Mouse (Mus musculus) limb, embryonic 11.5 days (tissue): ENCODE measurements around the gene Fgfr2. TPM values are rescaled to one million over a fixed set of nuclear protein-coding genes. Genes with fewer than 3 reads are reported as not detected.

Experiments used
- ATAC-seq: fragments of 200-750 bp; cut with Nextera tagmentation; 2 replicates; pipeline ENCODE4 v1.8.0; 2017; ENCODE audit warnings: low read depth; ENCODE audit not compliant: insufficient number of reproducible peaks, low FRiP score, low TSS enrichment
- DNase-seq: peaks from one replicate; pipeline ENCODE4 v3.0.0-alpha.2; 2015; ENCODE audit warnings: low spot score
- H3K27ac ChIP-seq: fragments of 300-500 bp; sonication (generic); replicated peaks from 2 replicates; pipeline ENCODE4 v1.5.1; 2014; ENCODE audit warnings: low read depth, mild to moderate bottlenecking, low read length
- H3K27me3 ChIP-seq: fragments of 300-500 bp; sonication (generic); 2 replicates; pipeline ENCODE4 v1.6.1; 2014; ENCODE audit warnings: mild to moderate bottlenecking, low read length, mixed read lengths; ENCODE audit not compliant: control insufficient read depth, insufficient read depth
- H3K36me3 ChIP-seq: fragments of 300-500 bp; sonication (generic); 2 replicates; pipeline ENCODE4 v1.6.1; 2014; ENCODE audit warnings: mild to moderate bottlenecking, low read length, moderate library complexity, mixed read lengths; ENCODE audit not compliant: control insufficient read depth, insufficient read depth
- H3K4me1 ChIP-seq: fragments of 300-500 bp; sonication (generic); 2 replicates; pipeline ENCODE4 v1.6.1; 2014; ENCODE audit warnings: low read length, mixed read lengths; ENCODE audit not compliant: control insufficient read depth, insufficient read depth
- H3K4me2 ChIP-seq: fragments of 300-500 bp; sonication (generic); 2 replicates; pipeline ENCODE4 v1.6.1; 2014; ENCODE audit warnings: low read depth, mild to moderate bottlenecking, moderate library complexity; ENCODE audit not compliant: severe bottlenecking
- H3K4me3 ChIP-seq: fragments of 300-500 bp; sonication (generic); 2 replicates; pipeline ENCODE4 v1.5.1; 2014; ENCODE audit warnings: low read depth, low read length
- H3K9ac ChIP-seq: fragments of 300-500 bp; sonication (generic); 2 replicates; pipeline ENCODE4 v1.6.1; 2014; ENCODE audit warnings: mild to moderate bottlenecking, low read length
- H3K9me3 ChIP-seq: fragments of 300-500 bp; sonication (generic); 2 replicates; pipeline ENCODE4 v1.6.1; 2016; ENCODE audit warnings: low read length; ENCODE audit not compliant: control insufficient read depth
- WGBS: fragments of 180-500 bp; shearing (Covaris S2); extraction: QIAGEN DNeasy Blood & Tissue Kit; methylation state at CpG from one replicate; pipeline ENCODE4 v1.1.7; 2014; 5-methylcytosine and 5-hydroxymethylcytosine counted together
- polyA plus RNA-seq: library from polyadenylated mRNA; unstranded; fragments of >200 nt; fragmentation: Nextera tagmentation; extraction: Ambion mirVana; gene quantifications from 2 replicates; pipeline ENCODE4 v1.2.1, GENCODE M21; 2014

Gene Fgfr2
- polyA plus RNA-seq, 1 experiment from 2014 or later = 60.1 TPM

GRCm38 (mm10) chr7:130695669-130696338, 2427.3 kb downstream of the Fgfr2 start:
- ATAC-seq = no peak
- Histone ChIP-seq H3K27ac (no peak overlapping the region), H3K9ac (no peak overlapping the region), H3K36me3 (no peaks in the 10 kb centered on the region), H3K4me3 (no peak overlapping the region), H3K4me2 (no peak overlapping the region), H3K4me1 (peaks cover 13% of the 10 kb centered on the region), H3K9me3 (no peaks in the 10 kb centered on the region), H3K27me3 (no peaks in the 10 kb centered on the region)
- no peak for DNase-seq
- 81% methylated on average over 13 of the region's 13 CpGs for WGBS

- DNase-seq = peak; percentile 57
- no peak for ATAC-seq
- Histone ChIP-seq H3K27me3 (no peaks in the 10 kb centered on the region), H3K9me3 (no peaks in the 10 kb centered on the region), H3K4me1 (peaks cover 13% of the 10 kb centered on the region), H3K4me2 (peak overlapping the region; percentile 87), H3K4me3 (peak overlapping the region; percentile 67), H3K27ac (no peak overlapping the region), H3K36me3 (no peaks in the 10 kb centered on the region), H3K9ac (peak overlapping the region; percentile 81)
- 21% methylated on average over 11 of the region's 11 CpGs for WGBS
Measured at GRCm38 (mm10) chr7:130693800-130694193, 2429.4 kb downstream of the Fgfr2 start.

GRCm38 (mm10) chr7:130692943-130693799, 2430.0 kb downstream of the Fgfr2 start:
- Histone ChIP-seq H3K36me3 (no peaks in the 10 kb centered on the region), H3K9ac (peak overlapping the region; percentile 81), H3K9me3 (no peaks in the 10 kb centered on the region), H3K4me3 (peak overlapping the region; percentile 67), H3K4me2 (peak overlapping the region; percentile 87), H3K27ac (peak overlapping the region; percentile 92), H3K27me3 (no peaks in the 10 kb centered on the region), H3K4me1 (peaks cover 13% of the 10 kb centered on the region)
- 3% methylated on average over 19 of the region's 19 CpGs for WGBS
- peak; percentile 79; the same call in 1 of the 2 replicates for ATAC-seq
- no peak for DNase-seq

- peak overlapping the region; percentile 67 for H3K4me3 ChIP-seq
- under 1% methylated on average over 36 of the region's 39 CpGs for WGBS
- no peaks in the 10 kb centered on the region for H3K36me3 ChIP-seq
- H3K9ac ChIP-seq = peak overlapping the region; percentile 81
- peaks cover 13% of the 10 kb centered on the region for H3K4me1 ChIP-seq
- H3K27ac ChIP-seq = peak overlapping the region; percentile 92
- peak overlapping the region; percentile 87 for H3K4me2 ChIP-seq
- H3K9me3 ChIP-seq = no peaks in the 10 kb centered on the region
- no peaks in the 10 kb centered on the region for H3K27me3 ChIP-seq
- DNase-seq (peak; percentile 91), ATAC-seq (peak; percentile 86)
Measured at GRCm38 (mm10) chr7:130692392-130692942, 2430.7 kb downstream of the Fgfr2 start.

- ATAC-seq = no peak
- Histone ChIP-seq H3K27ac (peak overlapping the region; percentile 92), H3K9me3 (no peaks in the 10 kb centered on the region), H3K4me2 (peak overlapping the region; percentile 87), H3K4me1 (peaks cover 13% of the 10 kb centered on the region), H3K36me3 (no peaks in the 10 kb centered on the region), H3K4me3 (peak overlapping the region; percentile 67), H3K27me3 (no peaks in the 10 kb centered on the region), H3K9ac (peak overlapping the region; percentile 34; the same call in 1 of the 2 replicates)
- WGBS = 40% methylated on average over 2 of the region's 2 CpGs
- DNase-seq = no peak
Measured at GRCm38 (mm10) chr7:130691931-130692330, 2431.2 kb downstream of the Fgfr2 start.

- Histone ChIP-seq H3K36me3 (no peaks in the 10 kb centered on the region), H3K4me1 (peaks cover 13% of the 10 kb centered on the region), H3K4me2 (no peak overlapping the region), H3K4me3 (no peak overlapping the region), H3K9ac (no peak overlapping the region), H3K27ac (no peak overlapping the region), H3K9me3 (no peaks in the 10 kb centered on the region), H3K27me3 (no peaks in the 10 kb centered on the region)
- ATAC-seq (no peak), DNase-seq (no peak)
- WGBS = 73% methylated on average over 6 of the region's 6 CpGs
Measured at GRCm38 (mm10) chr7:130690869-130691268, 2432.3 kb downstream of the Fgfr2 start.

GRCm38 (mm10) chr7:130688601-130689000, 2434.5 kb downstream of the Fgfr2 start:
- H3K27me3 ChIP-seq = no peaks in the 10 kb centered on the region
- H3K36me3 ChIP-seq = no peaks in the 10 kb centered on the region
- no peak overlapping the region for H3K4me2 ChIP-seq
- H3K4me1 ChIP-seq = peaks cover 4% of the 10 kb centered on the region
- no peak for DNase-seq
- H3K9me3 ChIP-seq = no peaks in the 10 kb centered on the region
- 85% methylated on average over 4 of the region's 4 CpGs for WGBS
- ATAC-seq = no peak
- H3K27ac ChIP-seq = no peak overlapping the region
- H3K4me3 ChIP-seq = no peak overlapping the region
- no peak overlapping the region for H3K9ac ChIP-seq

- Histone ChIP-seq H3K27ac (no peak overlapping the region), H3K4me2 (no peak overlapping the region), H3K9me3 (no peaks in the 10 kb centered on the region), H3K4me3 (no peak overlapping the region), H3K4me1 (0 out of 2 replicates have a peak, but pooled peaks cover 5% of the 10 kb centered on the region), H3K9ac (no peak overlapping the region), H3K27me3 (no peaks in the 10 kb centered on the region), H3K36me3 (no peaks in the 10 kb centered on the region)
- DNase-seq (no peak), ATAC-seq (no peak)
- WGBS = 93% methylated on average over 4 of the region's 4 CpGs
Measured at GRCm38 (mm10) chr7:130681798-130682197, 2441.4 kb downstream of the Fgfr2 start.
